Mouse (Mus musculus): ENCODE data around the gene Rhod.
"Not testable (repeated sequence)": the region's sequence is repeated elsewhere in the genome, so short reads cannot be mapped to it uniquely, and the experiment has no call there.

Rhod gene

DNA sequence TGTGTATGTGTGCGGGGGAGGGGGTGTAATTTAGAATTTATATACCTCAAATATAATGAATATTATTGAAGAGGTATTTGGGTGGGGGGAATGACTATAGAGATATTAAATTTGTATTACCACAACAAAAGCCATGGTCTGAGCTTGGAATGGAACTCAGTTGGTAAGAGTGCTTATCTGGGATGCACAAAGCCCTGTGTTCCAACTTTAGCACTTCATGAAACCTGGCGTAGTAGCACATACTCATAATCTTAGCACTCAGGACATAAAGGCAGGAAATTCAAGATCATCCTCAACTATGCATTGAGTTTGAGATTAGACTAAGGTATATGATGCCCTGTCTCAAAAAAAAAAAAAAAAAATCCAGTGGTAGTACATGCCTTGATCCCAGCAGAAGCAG, 34.4 kb downstream of the Rhod start:
- no peak for DNase-seq

- no peak for DNase-seq
Measured at GRCm38 (mm10) chr19:4398959-4399358, 40.3 kb downstream of the Rhod start.

DNA sequence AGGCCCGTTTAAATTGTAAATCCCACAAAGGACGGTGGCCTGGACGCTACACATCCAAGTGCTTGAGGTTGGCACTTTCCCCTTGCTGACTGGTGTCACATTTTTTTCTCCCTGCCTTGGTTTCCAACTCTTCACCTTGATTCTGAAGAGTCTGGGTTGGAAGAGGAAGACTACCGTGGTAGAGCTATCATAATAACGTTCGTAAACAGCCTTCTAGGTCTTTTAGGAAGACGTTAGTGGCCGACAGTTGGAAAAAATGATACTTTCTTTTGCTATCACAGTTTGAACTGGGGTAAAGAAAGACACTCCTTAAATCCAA, 40.6 kb downstream of the Rhod start:
- DNase-seq, result no peak

DNA sequence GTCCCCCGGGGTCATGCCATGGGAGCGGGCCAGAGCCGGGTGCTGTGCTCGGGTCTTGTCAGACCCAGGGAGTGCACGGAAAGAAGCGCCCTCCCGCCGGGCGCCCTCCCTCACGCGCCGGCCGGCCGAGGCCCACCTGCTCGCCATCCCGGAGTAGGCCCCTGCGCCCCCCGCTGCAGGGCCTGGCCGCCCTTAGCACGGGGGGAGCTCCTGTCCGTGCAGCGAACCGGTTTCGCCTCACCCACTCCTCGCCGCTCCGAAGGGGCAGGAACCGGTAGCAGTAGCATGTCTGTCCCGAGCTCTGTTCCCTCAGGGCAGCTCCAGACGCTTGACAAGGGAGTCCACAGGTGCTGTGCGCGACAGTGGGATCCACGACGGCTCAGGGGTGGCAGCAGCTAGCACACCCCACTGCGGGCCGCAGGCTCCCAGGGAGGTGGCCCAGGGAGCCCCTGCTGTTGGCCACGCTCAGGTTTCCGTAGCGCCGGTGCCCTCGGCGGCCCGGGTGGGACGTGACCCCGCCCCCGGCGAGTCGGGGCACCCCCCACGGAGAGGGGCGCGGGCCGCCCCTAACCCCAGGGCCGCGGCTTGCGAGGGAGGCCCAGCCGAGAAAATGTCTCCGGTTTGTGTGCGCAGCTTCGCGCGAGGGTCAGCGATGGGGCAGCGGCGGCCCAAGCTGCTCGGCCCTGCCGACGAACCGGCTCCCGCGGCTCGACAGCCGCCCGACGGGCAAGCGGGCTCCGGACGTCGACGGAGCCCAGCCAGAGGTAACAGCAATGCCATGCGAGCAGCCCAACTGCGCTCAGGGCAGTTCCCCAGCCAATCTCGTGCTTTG, 41.2 kb downstream of the Rhod start, which contains the start of gene Kdm2a:
Kdm2a (minus strand) TSS at position 488 of the 832 bp plus-strand sequence.
- DNase-seq, result peak; percentile 63 to 79

GRCm38 (mm10) chr19:4396998-4397797, 42.0 kb downstream of the Rhod start:
- peak; percentile 97 to 98 for DNase-seq

GRCm38 (mm10) chr19:4396081-4396997, 42.9 kb downstream of the Rhod start:
- peak; percentile 53 to 65 for DNase-seq

DNA sequence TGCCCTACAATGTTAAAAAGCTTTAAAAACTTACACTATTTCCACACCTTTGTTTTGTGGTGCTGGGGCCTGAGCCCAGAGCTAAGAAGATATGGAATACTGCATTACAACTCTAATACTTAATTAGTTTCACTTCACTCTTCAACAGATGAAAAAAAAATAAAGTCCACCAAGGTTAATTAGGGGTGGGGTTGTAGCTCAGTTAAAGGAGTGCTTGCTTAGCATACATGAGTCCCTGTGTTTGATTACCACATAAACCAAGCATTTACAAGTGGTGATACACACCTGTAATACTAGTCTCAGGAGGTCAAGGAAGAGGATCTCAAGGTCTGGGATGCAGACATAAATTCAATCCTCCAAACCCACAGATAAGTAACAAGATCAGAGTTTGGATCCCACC, 52.0 kb downstream of the Rhod start:
- DNase-seq, result no peak

- DNase-seq, result no peak
Measured at GRCm38 (mm10) chr19:4385026-4385425, 54.2 kb downstream of the Rhod start.

DNA sequence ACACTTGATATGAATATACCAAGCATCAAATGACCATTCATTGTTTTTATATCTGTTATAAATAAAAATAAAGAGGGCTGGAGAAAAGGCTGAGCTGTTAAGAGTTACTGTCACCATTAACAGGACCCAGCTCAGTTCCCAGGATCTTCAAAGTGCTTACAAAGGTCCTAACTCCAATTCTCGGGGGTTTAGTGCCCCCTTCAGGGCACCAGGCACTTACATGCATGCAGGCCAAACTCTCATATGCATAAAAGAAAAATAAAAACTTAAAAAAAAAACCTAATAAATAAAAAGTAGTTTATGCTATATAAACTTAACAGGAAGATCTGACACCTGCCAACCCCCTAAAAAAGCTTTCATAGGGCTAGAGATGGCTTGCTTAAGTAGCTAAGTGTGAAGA, 54.9 kb downstream of the Rhod start:
- DNase-seq, result no peak

GRCm38 (mm10) chr19:4383306-4383705, 55.9 kb downstream of the Rhod start:
- no peak for DNase-seq

- not testable (repeated sequence) for DNase-seq
Measured at GRCm38 (mm10) chr19:4382303-4382702, 56.9 kb downstream of the Rhod start.

Data from kidney, postnatal 4 days (tissue).